Mouse (Mus musculus): ENCODE data around the gene Urb2. TPM values are rescaled to one million over a fixed set of nuclear protein-coding genes. Genes with fewer than 3 reads are reported as not detected.

Gene Urb2
- polyA plus RNA-seq, 1 experiment, result 3.3 TPM

- Histone ChIP-seq H3K4me3 (ENCODE audit: insufficient read depth, low read depth, low read length) (no peak overlapping the region), H3K27ac (ENCODE audit: insufficient read depth, low read depth, low read length) (no peak overlapping the region), H3K4me1 (ENCODE audit: control insufficient read depth, insufficient read depth, low read length) (no peaks in the 10 kb centered on the region), H3K36me3 (ENCODE audit: control insufficient read depth, insufficient read depth, low read length) (no peaks in the 10 kb centered on the region), H3K27me3 (replicated peaks; ENCODE audit: control insufficient read depth, insufficient read depth, low read length) (no peaks in the 10 kb centered on the region)
- peak; percentile 55 for DNase-seq
- WGBS, result 79% methylated on average over 11 of the region's 11 CpGs
- no peak for TF ChIP-seq CTCF (conservative IDR thresholded peaks at IDR 0.05; ENCODE audit: insufficient read depth, insufficient read length, low read depth, low read length)
- no peak for TF ChIP-seq POLR2A (IDR thresholded peaks at IDR 0.05; ENCODE audit: low read depth, low read length)
Measured at GRCm38 (mm10) chr8:124056832-124057655, 35.7 kb downstream of the Urb2 start.

- H3K27me3 ChIP-seq (replicated peaks; ENCODE audit: control insufficient read depth, insufficient read depth, low read length), result no peaks in the 10 kb centered on the region
- H3K27ac ChIP-seq (ENCODE audit: insufficient read depth, low read depth, low read length), result no peak overlapping the region
- TF ChIP-seq CTCF (conservative IDR thresholded peaks at IDR 0.05; ENCODE audit: insufficient read depth, insufficient read length, low read depth, low read length) (no peak), POLR2A (IDR thresholded peaks at IDR 0.05; ENCODE audit: low read depth, low read length) (no peak)
- DNase-seq, result peak; percentile 18
- H3K36me3 ChIP-seq (ENCODE audit: control insufficient read depth, insufficient read depth, low read length), result no peaks in the 10 kb centered on the region
- H3K4me3 ChIP-seq (ENCODE audit: insufficient read depth, low read depth, low read length), result no peak overlapping the region
- 43% methylated on average over 4 of the region's 4 CpGs for WGBS
- no peaks in the 10 kb centered on the region for H3K4me1 ChIP-seq (ENCODE audit: control insufficient read depth, insufficient read depth, low read length)
Measured at GRCm38 (mm10) chr8:124066325-124067058, 45.2 kb downstream of the Urb2 start.

GRCm38 (mm10) chr8:124067059-124067750 lies 45.9 kb downstream of the Urb2 start:
- Histone ChIP-seq H3K27me3 (replicated peaks; ENCODE audit: control insufficient read depth, insufficient read depth, low read length) (no peaks in the 10 kb centered on the region), H3K4me1 (ENCODE audit: control insufficient read depth, insufficient read depth, low read length) (no peaks in the 10 kb centered on the region), H3K4me3 (ENCODE audit: insufficient read depth, low read depth, low read length) (no peak overlapping the region), H3K36me3 (ENCODE audit: control insufficient read depth, insufficient read depth, low read length) (no peaks in the 10 kb centered on the region), H3K27ac (ENCODE audit: insufficient read depth, low read depth, low read length) (no peak overlapping the region)
- TF ChIP-seq CTCF (conservative IDR thresholded peaks at IDR 0.05; ENCODE audit: insufficient read depth, insufficient read length, low read depth, low read length) (no peak), POLR2A (IDR thresholded peaks at IDR 0.05; ENCODE audit: low read depth, low read length) (no peak)
- 65% methylated on average over 4 of the region's 4 CpGs for WGBS
- DNase-seq, result no peak

- Histone ChIP-seq H3K4me1 (ENCODE audit: control insufficient read depth, insufficient read depth, low read length) (no peaks in the 10 kb centered on the region), H3K36me3 (ENCODE audit: control insufficient read depth, insufficient read depth, low read length) (no peaks in the 10 kb centered on the region), H3K4me3 (ENCODE audit: insufficient read depth, low read depth, low read length) (no peak overlapping the region), H3K27me3 (replicated peaks; ENCODE audit: control insufficient read depth, insufficient read depth, low read length) (no peaks in the 10 kb centered on the region), H3K27ac (ENCODE audit: insufficient read depth, low read depth, low read length) (no peak overlapping the region)
- peak; percentile 40 for DNase-seq
- no peak for TF ChIP-seq CTCF (conservative IDR thresholded peaks at IDR 0.05; ENCODE audit: insufficient read depth, insufficient read length, low read depth, low read length)
- no peak for TF ChIP-seq POLR2A (IDR thresholded peaks at IDR 0.05; ENCODE audit: low read depth, low read length)
- 33% methylated on average over 18 of the region's 18 CpGs for WGBS
Measured at GRCm38 (mm10) chr8:124070363-124071324, 49.3 kb downstream of the Urb2 start.

- DNase-seq, result no peak
- no peaks in the 10 kb centered on the region for H3K27me3 ChIP-seq (replicated peaks; ENCODE audit: control insufficient read depth, insufficient read depth, low read length)
- no peak for TF ChIP-seq POLR2A (IDR thresholded peaks at IDR 0.05; ENCODE audit: low read depth, low read length)
- no peak for TF ChIP-seq CTCF (conservative IDR thresholded peaks at IDR 0.05; ENCODE audit: insufficient read depth, insufficient read length, low read depth, low read length)
- no peaks in the 10 kb centered on the region for H3K36me3 ChIP-seq (ENCODE audit: control insufficient read depth, insufficient read depth, low read length)
- 38% methylated on average over 8 of the region's 8 CpGs for WGBS
- no peak overlapping the region for H3K27ac ChIP-seq (ENCODE audit: insufficient read depth, low read depth, low read length)
- H3K4me3 ChIP-seq (ENCODE audit: insufficient read depth, low read depth, low read length), result no peak overlapping the region
- no peaks in the 10 kb centered on the region for H3K4me1 ChIP-seq (ENCODE audit: control insufficient read depth, insufficient read depth, low read length)
Measured at GRCm38 (mm10) chr8:124075977-124076376, 54.7 kb downstream of the Urb2 start.

- no peaks in the 10 kb centered on the region for H3K27me3 ChIP-seq (replicated peaks; ENCODE audit: control insufficient read depth, insufficient read depth, low read length)
- no peak for TF ChIP-seq POLR2A (IDR thresholded peaks at IDR 0.05; ENCODE audit: low read depth, low read length)
- no peak for TF ChIP-seq CTCF (conservative IDR thresholded peaks at IDR 0.05; ENCODE audit: insufficient read depth, insufficient read length, low read depth, low read length)
- no peak overlapping the region for H3K27ac ChIP-seq (ENCODE audit: insufficient read depth, low read depth, low read length)
- no peaks in the 10 kb centered on the region for H3K4me1 ChIP-seq (ENCODE audit: control insufficient read depth, insufficient read depth, low read length)
- 54% methylated on average over 3 of the region's 3 CpGs for WGBS
- H3K4me3 ChIP-seq (ENCODE audit: insufficient read depth, low read depth, low read length), result no peak overlapping the region
- H3K36me3 ChIP-seq (ENCODE audit: control insufficient read depth, insufficient read depth, low read length), result no peaks in the 10 kb centered on the region
- no peak for DNase-seq
Measured at GRCm38 (mm10) chr8:124076416-124076815, 55.1 kb downstream of the Urb2 start.
